Mouse (Mus musculus): ENCODE data around the gene Il10ra.

- TF ChIP-seq CTCF (IDR thresholded peaks at IDR 0.05; ENCODE audit: low read depth, low read length) = no peak
- no peak for TF ChIP-seq POLR2A (IDR thresholded peaks at IDR 0.05; ENCODE audit: extremely low read depth, insufficient read depth, low read length)
These were observed 14.3 kb downstream of the Il10ra start for GRCm38 (mm10) chr9:45254605-45255004.
